Mouse (Mus musculus) left cerebral cortex, adult 18-20 months (tissue): ENCODE data around the gene Hemk1. TPM values are rescaled to one million over a fixed set of nuclear protein-coding genes. Genes with fewer than 3 reads are reported as not detected.
A peak's percentile ranks its signal among the peaks of the same experiment; 100 is the strongest.

Experiments used
- DNase-seq, 2 experiments: peaks; one replicate each; pipeline ENCODE4 v3.0.0; 2021 to 2022; ENCODE audit warnings: low spot score in 2 of 2, mixed read lengths in 1 of 2
- total RNA-seq, 2 experiments: library from RNA; stranded (reverse); gene quantifications; 2 replicates each; pipeline ENCODE4 v1.2.3; 2021

Gene Hemk1
- total RNA-seq, 2 experiments from 2014 or later = 14.7 to 16.8 TPM

DNA sequence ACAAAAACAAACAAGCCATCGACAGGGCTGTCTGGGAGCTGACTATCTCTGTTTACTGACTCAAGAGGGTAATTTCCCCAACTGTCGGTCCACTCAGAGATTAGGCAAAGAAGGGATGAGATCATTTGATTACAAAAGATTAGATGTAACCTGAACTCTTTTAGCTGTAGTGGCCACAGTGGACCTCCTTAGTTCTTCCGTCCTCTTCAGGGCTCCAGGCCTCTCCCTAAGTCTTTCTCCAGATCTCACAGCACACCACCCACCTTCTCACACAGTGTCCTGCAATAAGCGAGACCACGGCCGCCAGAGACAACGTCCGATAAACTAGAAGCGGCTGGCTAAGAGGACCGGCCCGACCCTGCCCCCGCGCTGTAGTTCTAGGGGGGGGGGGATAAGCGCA is 42.1 kb downstream of the Hemk1 start:
- DNase-seq = no peak

DNA sequence AAGGTAGTCTGAATTCAATTTTAAA is 42.3 kb downstream of the Hemk1 start, which contains the start of gene Cish:
Cish (plus strand) TSS at position 11 of the 25 bp plus-strand sequence.
- no peak for DNase-seq

DNA sequence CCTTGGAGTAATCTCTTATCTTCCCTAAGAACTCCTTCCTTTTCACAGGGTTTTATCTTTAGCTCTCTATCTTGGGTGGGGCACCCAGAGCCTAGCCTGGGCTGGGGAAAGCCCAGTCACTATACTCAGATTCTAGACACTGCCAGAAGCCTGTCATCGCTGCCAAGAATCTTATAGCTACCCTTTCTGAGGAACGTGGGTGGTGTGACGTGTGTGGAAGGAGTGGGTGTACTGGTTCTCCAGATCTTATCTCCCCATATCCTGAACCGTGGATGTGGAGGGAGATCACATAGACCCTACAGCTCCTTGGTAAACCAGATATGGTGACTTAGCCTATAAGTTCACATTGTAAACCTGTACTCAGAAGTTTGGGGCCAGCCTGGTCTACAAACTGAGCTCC is 42.5 kb downstream of the Hemk1 start:
- peak; percentile 49 to 55 for DNase-seq

DNA sequence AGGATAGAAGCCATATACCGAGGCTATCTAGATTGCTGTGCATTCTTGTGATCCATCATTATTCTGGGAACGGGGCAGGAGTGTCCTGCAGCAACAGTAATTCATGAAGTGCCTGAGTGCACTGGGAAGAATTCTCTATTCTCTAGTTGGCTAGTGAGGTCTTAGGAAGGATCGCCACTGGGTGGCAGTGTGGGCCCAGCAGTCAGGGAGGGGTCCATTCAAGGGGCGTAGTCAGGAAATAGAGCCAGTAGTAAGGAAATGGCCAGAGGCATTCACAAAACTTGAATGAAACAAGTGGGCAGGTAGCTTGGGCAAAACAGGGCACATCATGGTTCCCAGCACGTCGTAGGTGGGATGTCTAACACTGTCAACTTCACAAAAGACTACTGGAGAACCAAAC is 43.9 kb downstream of the Hemk1 start:
- DNase-seq = peak; percentile 71 to 79

DNA sequence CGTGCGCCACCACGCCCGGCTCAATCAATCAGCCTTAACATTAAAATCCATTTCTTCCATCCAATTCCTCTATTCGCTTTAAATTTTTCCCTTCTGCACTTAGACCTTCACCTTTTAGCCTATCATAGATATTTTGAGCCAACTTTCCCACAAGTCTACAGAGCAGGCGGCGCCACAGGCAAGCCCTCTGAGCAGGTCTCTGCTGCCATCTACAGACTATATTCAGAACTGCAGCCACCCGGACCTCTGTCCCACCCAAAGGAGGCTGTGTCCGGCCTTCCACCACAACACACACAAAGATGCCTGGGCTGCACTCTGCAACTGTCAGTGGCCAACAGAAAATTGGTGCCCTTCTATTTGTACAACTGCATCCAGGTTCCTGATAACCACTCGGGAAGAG is 47.3 kb downstream of the Hemk1 start:
- DNase-seq = peak; percentile 69 to 89

DNA sequence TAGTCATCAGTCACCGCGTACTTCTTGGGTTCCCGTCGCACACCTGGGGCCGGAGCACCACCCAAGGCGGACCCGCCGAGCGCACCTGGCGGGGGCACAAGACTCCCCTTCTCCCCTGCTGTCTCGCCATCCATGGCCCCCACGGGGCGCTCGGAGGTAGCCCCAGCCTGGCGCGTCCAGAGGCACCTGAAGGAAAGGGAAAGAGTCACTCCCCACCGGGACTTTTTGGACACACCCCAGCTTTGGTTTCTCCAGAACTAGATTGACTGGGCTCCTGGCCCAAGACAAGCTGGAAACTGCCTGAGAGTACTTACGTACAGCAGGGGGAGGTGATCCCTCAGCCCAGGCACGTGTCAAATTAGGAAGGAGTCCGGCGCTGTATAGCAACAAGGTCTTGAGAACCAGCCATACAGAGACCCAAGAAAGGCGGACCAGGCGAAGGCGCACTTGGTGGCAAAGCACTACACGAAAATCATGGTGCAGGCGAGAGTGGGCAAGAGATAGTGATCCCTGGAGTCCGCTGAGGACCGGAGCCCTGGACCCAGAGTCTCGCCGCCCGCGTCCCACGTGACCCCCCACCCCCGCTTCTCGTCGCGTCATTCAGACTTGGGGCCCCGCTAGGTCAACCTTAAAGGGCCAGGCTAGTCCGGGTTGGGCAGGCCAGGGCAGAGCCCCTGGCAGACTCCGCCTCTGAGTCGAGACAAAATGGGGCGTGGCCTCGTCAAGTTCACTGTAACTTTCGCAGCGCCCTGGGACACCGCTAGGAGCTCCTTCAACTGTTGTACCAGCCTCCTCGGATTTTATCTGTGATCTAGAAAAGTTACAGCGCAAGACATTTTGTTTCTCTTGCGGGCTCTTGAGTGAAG is 48.7 kb downstream of the Hemk1 start, which contains the start of gene Mapkapk3:
Mapkapk3 (minus strand) TSS at position 667 of the 866 bp plus-strand sequence.
- peak in 1 of 2 experiments; percentile 47 for DNase-seq

DNA sequence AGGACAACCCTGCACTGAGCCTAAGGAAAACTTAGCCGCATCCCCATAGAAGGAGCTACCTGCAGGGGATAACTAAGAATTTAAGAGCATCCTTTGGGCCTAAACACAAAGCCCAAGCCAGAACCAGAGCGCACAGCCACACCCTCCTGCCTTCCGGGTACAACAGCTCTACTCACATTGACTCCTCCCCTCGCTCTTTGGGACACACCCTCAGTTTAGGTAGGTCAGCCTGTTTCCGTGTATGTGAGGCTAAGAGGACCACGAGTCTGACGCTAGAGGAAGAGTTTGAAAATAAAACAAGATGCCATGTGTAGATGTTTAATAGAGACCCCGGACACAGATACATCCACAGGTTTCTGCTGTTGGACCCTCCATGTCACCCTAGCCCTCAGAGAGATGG is 49.4 kb downstream of the Hemk1 start:
- DNase-seq = no peak

DNA sequence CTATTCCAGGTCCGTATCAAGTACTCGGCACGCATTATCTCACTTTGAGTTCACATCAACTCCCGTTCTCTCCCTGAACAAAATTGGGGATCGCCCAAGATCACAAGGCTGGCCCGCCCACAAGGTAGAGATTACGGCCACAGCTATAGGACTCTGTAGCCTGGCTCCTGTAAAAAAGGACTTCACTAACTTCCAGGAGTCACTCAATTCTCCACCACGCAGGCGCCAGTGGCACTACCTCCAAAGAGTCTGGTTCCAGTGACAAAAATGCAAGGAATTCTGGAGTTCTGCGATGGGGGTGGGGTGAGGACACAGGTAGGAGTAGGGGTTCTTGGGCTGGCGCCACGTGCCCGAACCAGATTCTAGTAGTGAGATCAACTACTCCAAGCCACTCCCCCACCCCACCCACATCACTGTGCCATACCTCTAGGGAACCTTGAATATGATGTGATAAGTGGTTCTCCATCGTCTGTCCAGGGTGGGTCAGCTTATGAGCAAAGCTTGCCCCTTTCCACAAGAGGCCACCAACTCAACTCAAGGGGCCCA is 50.0 kb downstream of the Hemk1 start:
- no peak for DNase-seq

DNA sequence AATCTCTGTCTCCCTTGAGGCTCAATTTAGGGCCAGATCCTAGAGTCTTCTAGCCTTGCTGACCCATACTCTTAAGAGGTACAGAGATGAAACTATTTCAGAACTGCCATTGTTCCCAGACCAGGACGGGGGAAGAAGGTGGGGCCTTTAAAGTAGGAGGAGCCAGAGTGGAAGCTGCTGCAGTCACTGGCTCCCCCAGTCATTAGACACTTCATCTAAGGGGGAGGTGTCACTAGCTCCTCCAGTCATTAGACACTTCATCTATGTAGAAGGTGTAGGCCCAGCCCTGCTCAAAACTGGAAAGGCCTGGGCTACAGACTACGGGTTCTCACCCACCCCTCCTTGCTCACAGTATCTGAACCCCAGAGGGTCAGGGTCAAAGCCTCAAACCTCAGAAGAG is 50.9 kb downstream of the Hemk1 start:
- no peak for DNase-seq

DNA sequence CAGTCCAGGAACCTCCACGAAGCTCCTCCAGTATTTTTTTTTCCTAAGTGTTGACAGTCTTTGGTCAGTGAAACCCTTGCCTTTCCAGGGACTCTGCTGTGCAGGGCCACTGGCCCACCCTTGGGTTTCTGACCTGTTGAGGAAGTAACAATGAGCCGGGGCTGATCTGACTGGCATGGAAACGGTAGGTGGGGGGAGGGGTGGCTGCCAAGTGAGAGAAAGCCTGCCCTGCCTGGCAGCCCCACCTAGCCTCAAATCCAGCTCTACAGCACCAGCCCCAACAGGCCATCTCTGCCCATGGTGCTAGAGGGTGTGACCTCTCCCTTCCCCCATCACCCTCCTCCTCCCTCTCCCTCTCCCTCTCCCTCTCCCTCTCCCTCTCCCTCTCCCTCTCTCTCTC is 53.1 kb downstream of the Hemk1 start:
- no peak for DNase-seq

DNA sequence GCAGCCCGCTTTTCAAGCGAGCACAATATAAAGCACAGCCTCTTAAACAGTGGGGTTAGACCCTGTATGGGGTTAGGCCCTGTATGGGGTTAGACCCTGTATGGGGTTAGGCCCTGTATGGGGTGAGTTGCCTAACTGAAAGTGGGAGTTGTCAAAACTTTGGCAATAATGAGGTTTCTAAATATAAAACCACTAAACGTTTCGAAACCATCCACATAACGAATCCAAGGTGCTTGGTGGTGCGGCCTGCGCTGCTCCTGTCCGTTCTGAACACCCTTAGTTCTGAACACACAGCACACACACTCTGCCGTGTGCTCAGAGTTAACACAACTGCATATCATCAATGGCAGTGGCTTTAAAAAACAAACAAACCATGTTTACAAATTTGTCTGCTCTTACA is 55.2 kb downstream of the Hemk1 start:
- no peak for DNase-seq

DNA sequence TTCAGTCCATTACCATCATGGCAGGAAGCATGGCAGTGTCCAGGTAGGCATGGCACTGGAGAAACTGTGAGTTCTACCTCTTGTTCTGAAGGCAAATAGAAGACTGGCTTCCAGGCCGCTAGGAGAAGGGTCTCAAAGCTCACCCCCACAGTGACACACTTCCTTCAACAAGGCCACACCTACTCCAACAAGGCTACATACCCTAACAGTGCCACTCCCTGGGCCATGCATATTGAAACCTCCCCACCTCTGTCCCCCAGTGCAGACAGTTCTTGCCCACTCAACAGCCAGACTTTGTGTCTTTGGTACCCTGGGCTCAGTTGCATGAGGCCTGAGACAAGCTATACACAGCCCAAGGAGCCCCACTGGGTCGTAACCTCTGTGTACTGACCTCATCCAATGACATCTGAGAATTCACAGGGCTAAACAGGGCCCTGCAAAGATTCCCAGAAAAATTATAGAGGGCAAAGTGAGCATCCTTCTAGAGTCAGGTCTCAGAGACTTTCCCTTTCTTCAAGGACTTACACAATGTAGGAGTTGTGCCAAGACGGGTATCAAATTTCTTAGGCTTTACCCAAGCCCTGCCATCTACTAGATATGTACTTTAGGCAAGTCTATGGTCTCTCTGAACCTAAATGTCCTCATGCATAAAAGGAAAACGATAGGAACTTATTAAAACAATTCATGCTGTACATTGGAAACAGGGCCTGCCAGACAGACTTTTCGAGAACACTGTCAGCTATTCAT is 56.7 kb downstream of the Hemk1 start:
- no peak for DNase-seq

DNA sequence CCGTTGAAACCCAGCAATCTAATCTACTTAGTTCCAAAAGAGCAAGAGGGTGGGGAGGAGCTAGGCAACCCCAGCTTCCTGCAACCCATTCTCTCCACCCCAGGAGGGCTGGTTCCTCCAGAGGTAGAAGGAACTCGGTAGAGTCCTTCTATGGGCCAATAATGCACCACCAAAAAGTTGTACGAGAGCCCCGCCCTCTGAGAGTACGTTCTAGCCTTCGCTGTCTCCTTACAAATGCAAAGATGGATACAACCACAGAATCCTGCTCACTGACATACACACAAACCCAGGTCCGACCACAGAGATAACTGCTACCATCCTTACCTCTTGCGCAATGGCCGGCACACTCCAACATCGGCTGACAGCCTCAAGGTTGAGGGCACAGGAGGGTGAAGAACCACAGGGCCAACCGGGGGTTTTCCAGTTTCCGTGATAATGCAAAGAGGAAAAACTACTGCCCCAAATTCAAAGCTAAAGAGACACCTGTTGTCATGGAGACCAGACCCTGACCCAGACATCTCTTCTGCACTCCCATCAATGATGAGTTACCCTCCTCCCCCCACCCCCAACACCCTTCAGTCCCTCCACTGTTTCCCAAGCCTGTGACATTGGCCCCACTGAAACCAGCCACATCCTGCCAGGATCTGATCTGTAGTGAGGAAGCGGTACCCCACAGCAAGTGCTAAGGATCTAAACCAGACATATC is 57.7 kb downstream of the Hemk1 start:
- no peak for DNase-seq

DNA sequence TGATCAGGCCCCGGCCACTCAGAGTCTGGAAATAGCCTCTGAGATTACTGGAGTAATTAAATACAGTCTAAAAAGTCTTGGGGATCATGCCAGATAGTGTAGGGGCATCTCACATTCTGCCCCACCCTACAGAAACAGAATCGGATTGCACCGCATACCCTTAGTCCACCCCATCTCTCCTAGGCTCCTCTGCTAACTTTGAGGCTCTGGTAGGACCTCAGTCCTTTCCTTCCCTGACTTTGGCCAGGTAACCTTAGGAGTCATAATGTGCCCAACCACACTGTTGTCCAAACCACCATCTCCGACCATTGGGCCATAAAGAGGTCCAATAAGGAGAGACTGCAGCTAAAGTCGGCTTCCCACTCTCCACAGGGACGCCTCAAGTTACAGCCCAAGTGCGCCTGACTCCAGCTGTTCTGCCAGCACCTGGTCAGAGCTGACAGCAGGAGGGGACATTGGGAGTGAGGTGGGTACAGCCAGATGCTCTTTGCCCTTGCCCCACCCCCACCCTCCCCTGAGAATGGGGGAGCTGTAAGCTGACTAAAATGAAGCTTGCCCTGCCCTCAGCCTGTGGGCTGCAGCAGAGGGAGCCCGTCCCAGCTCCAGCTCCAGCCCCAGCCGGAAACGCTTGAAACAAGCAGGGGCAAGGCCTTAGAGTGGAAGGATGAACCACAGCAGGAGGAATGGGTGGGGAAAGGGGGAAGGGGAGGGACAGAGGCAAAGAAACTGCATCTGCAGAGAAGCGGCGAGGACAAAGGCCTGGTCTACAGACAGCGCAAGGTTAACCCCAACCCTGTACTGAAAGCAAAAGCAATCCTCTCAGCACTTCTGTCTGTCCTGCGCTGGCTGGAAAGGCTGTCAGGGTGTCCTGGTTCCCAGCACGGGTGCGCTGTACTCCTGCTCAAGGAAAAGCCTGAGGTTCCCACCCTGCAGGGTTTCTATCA is 58.5 kb downstream of the Hemk1 start:
- DNase-seq = no peak

DNA sequence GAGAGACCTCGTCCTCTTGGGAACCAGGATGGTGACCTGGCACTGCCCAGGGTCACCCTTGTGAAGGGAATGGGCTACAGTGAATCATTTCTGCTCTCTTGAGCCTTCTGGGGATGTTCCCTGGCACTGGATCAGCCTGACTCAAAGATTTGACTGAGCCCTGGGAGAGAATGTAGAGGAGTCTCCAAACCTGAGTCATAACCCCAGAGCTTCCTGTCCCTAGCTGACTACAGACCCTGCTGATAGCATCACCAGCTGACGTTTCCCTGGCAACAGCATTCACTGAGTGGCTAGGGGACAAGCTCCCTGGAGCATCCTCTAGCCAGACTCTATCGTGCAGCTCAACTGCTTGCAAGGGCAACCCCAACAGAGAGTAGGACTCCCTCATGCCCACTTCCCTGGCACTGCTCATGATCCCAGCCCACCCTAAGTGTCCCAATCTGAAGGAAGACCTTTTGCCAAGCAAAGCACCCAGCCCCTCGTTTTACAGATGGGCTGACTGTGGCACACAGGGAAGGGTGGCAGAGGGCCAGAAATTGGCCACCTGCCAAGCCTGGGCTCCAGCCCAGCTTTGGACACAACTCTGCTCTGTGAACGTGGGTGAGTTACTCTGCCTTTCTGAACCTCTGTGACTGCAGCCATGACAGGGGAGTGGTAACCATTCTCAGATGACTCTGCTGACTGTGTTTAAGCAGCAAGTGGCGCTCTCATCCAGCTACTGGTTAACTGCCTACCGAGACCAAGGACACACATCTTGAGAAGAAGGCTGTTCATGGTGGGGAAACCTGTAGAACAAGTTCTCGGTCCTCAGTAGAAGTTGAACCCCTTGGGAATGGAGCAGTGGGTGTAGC is 59.4 kb downstream of the Hemk1 start:
- peak in 1 of 2 experiments; percentile 22 for DNase-seq

DNA sequence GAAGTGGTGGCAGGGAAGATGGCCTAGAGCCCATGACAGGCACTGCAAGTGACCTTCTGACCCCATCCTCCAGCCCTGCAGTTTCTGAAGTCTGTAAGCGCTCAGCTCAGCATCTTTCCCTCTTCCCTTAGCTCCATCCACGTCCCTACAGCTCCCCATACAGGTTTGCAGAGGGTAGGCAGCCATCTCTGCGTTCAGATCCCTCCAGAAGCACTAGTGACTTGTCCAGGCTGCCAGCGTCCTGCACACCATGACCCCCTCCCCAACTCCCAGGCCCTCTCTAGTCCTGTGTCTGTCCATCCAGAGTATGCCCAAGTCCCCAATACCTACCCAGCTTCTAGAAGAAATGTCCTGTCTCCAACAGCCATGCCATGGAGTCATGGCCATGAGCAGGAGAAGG is 60.0 kb downstream of the Hemk1 start:
- peak; percentile 42 to 45 for DNase-seq

DNA sequence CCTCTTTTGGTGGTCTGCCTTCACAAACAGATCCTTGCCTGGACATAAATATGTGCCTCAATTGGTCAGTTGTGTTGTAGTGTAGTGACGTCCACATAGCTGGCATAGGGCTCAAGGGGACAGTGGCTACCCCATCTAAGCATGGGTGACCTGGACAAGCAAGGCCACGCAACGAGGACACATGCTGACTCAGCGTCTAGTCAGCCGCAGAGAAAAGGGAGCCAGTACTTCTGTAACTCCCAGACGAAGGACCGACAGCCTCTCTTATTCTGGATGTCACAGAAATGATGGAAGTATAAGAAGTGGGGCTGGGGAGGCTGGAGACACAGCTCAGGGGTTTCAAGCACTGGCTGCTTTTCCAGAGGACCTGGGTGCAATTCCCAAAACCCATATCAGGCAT is 60.5 kb downstream of the Hemk1 start:
- DNase-seq = no peak
